Mouse (Mus musculus): Measurements from ENCODE around the gene Tnfaip8l2.
"Not testable (repeated sequence)": the region's sequence is repeated elsewhere in the genome, so short reads cannot be mapped to it uniquely, and the experiment has no call there.

Gene Tnfaip8l2

DNA sequence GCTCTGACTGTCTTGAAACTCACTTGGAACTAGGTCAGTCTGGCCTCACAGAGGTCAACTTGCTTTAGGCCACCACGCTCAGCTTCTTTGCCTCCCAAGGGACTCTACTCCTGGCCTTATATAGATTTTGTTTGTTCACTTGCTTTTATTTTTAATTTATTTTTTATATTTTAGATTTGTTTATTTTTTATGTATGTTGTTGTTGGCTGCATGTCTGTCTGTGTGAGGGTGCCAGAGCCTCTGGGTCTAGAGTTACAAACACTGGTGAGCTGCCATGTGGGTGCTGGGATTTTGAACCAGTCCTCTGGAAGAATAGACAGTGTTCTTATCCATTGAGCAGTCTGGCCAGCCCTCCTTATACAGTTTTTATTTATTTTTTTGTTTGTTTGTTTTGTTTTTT is 29.4 kb downstream of the Tnfaip8l2 start:
- no peak for DNase-seq (ENCODE audit: inconsistent ontology term)

- DNase-seq (ENCODE audit: inconsistent ontology term), result peak; percentile 87
Measured at GRCm38 (mm10) chr3:95110911-95111726, 31.0 kb downstream of the Tnfaip8l2 start, which contains the start of gene Vps72. Gene Vps72, plus strand, starts transcription at chr3:95111022.

DNA sequence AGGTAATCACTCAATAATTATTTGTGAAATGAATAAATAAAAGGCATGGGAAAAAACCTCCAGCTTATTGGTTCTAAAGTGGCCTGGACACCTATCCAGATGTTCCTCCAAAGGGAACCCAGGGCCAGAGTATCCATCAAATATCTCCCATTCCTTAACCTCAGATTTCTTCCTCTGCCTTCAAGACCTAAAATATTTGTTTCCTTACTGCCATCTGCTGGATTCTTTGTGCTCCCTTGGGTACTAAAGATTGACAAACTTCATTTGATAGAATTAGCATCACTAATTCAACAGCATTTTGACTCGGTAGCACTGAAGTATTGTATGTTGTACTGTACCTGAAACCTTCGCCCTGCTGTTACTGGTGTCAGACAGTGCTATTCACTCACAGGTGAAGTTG is 34.3 kb downstream of the Tnfaip8l2 start:
- DNase-seq (ENCODE audit: inconsistent ontology term), result peak; percentile 26

DNA sequence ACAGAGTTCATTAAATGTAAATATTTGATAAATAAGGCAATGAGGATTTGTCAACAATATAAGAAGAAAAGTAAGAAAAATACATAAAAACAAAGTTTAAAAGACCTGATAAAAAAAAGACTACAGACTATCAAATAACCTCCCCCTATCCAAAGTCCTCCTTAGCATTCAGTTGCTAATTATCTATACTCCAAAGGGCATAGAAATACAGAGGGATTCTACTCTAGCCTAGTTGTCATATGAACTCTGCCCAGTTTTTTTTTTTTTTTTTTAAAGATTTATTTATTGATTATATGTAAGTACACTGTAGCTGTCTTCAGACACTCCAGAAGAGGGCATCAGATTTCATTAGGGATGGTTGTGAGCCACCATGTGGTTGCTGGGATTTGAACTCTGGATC is 34.9 kb downstream of the Tnfaip8l2 start:
- DNase-seq (ENCODE audit: inconsistent ontology term), result not testable (repeated sequence)

GRCm38 (mm10) chr3:95106338-95107117 is 35.6 kb downstream of the Tnfaip8l2 start, which contains the start of gene Pip5k1a:
Gene Pip5k1a, minus strand, starts transcription at chr3:95106930.
- DNase-seq (ENCODE audit: inconsistent ontology term), result peak; percentile 98

DNA sequence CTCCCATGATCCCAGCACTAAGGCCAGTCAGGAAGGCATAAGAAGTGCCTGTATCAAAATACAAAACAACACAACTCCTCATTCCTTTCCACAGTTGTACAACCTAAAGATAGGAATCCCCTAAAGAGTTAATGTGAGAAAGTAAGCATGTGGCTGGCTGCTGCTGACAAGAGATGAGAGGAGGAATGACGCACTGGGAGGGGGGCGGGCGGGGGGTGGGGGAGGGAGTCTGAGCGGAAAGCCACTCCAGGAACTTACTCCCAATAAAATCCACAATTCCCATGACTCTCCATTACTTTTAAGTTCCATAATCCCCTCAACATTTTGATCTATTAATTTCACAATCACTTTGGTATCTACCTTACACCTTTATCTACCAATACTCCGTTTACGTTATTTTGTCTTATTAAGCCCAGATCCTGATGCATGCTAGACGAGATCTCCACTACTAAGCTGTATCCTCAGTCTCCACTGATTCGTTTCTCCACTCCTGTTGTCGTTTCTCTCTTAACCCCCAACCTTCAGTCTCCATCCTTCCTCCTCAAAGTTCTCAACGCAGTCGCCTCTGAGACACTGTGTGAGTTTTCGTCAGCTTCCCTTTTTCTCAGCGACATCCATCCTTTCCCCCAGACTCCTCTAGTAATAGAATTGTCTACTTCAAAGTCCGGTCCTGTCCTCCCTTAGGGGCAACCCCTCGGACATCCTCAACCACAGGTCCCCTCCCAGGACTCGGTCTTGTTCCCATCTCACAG is 36.4 kb downstream of the Tnfaip8l2 start:
- DNase-seq (ENCODE audit: inconsistent ontology term), result peak; percentile 53

- no peak for DNase-seq (ENCODE audit: inconsistent ontology term)
Measured at GRCm38 (mm10) chr3:95105121-95105520, 37.0 kb downstream of the Tnfaip8l2 start.

GRCm38 (mm10) chr3:95100854-95101253 is 41.3 kb downstream of the Tnfaip8l2 start:
- no peak for DNase-seq (ENCODE audit: inconsistent ontology term)

Measured in Muller cell, postnatal 12 days (primary cell).